Mouse (Mus musculus) adrenal gland (tissue): ENCODE results near the gene Sec22a.

Experiments
- intact Hi-C: fragments of 180-260 bp; cut with DNase I; formaldehyde crosslinking; loops from one replicate; pipeline ENCODE4 v1.15.1; 2025
- long read RNA-seq, 2 experiments: library from polyadenylated mRNA; unstranded; transcript quantifications; one replicate each; pipeline ENCODE4 v2.0.0; 2020; ENCODE audit warnings: borderline replicate concordance in 1 of 2; ENCODE audit not compliant: insufficient replicate concordance in 1 of 2

Gene Sec22a
- long read RNA-seq, experiment 1, transcript Sec22a-201 (7 exons, 3,992 nt), result major isoform, 34 of 43 reads
- long read RNA-seq, experiment 1, partial matches to known transcripts, result 3 of 43 reads
- long read RNA-seq, experiment 1, other reads (novel, unspliced or antisense), result 5 of 43 reads
- long read RNA-seq, experiment 2, transcript Sec22a-201 (7 exons, 3,992 nt), result major isoform, 32 of 41 reads
- long read RNA-seq, experiment 2, partial matches to known transcripts, result 2 of 41 reads
- long read RNA-seq, experiment 2, other reads (novel, unspliced or antisense), result 5 of 41 reads

DNA sequence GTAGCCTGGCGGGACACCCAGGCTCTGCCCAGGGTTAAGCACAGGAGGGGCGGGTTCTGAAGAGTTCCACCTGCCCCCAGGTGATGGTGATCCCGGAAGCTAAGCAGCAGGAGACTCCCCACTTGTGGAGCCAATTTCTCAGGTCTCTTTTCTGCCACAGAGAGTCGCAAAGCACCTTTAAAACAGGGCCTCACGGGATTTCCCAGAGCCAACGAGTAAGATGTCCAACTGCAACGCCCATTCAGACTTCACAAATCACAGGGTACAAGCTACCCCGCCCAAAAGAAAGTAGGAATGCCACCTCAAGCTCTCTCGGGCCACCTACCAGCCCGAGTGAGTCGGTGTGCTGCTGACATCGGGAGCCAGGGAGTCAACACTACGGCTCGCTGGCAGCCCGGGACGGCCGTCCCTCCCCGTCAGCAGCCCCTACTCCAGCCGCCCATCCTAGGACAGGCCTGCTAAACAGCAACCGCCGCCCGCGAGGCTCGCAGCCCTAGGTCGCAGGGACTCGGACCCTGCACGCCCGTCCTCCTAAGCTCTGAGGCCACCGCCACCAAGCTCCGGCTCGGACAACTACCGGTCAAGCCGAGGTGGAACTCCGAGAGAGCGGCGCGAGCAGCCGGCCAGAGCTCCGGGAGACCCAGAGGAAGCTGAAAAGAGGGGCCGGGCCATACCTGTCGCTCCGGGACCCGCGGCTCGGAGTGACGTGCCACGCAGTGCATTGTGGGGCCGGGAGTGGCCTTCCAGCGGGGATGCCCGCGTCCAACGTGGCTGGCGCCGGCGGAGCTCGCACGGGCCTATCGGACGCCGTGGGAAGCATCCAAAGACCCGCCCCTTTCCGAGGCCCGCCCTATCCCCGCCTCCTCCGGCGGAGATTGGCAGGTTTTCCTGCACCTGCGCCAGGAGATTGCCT is at the start of gene Sec22a:
Gene Sec22a, minus strand, starts transcription at position 769 of the 913 bp plus-strand sequence.
- intact Hi-C loops, result no loop called here

DNA sequence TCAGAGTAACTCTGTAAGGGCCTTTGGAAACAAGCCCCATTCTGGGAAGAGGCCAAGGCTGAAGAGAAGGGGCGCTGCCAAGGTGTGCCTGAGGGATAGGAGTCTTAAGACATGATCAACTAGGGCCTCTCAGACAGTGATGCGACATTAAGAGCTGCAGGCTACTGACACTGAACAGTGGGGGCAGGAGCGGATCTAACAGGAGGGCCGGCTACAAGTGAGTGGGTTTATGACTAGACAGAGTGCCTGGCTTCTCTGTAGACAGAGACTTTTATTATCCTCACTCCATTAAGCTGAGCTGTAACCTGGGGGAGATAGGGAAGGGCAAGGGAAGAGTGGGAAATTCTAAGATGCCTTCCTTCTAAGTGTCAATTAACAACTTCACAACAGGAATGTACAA is 43.0 kb upstream of the Sec22a start:
- intact Hi-C loops, result no loop called here

DNA sequence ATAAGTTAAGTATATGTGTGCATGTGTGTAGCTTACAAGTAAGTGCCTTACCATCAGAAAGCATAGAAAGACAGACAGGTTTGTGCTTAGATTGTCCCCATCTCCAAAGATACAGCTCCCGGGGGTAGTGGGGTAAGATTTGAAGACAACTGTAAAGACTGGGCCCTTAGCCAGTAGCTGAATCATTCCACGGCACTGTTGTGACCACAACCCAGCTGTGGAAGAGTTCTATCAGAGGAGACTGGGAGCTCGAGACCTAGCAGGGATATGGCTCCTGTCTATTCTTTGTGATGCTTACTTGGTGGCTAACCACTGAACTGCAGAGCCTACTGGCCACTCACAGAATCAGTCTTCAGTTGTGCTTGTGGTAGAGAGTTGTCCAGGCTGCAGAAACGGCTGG is 42.4 kb upstream of the Sec22a start:
- intact Hi-C loops, result no loop called here

DNA sequence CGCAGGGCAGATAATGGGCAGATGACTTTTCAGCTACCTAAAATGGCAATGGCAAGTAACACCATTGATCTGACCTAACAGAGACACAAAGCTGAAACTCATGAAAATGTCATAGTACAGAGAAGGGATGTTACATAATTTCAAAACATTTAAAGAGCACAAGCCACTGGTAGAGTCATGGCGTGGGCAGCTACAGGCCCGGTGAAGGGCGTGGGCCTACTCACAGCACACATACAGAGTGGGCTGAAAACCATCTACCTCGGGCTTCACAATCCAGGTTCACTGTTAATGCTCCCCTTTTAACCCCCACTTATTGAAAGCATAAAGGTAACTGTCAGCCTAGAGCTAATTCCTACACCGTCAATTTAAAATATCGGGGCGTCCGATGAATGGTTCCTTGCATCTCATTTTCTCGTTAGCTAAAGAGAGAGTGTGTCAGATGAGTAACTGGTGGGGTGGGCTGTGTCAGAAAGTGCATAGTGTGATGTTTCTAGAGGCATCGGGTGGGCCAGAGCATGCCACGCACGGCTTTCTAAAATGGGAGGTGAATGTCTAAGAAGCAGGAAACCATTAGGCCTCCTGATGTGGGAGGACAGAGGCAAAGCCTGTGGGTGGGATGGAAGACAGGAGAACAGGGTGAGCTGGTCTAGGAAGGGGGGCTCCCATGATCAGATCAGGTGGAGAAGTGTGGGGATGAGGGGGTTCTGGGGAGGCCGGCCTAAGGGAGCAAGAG is 41.8 kb upstream of the Sec22a start:
- intact Hi-C loops, result no loop called here

DNA sequence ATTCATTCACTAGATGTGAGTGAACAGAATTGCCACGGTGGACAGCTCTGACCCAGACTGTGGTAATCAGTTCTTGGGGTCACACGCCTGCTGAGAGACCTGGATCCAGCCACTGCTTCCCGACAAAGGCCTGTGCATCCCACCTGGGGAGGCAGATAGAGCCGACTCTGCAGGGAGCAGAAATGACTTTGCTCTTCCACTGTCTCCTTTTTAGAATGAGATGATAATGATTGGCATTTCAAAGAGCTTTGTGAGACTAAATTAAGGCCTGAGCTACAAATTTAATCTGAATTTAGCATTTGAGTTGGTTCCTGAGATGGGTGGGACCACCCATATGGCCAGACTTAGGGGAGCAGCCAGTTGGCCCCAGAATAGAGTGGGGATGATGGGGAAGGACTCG is 41.1 kb upstream of the Sec22a start:
- intact Hi-C loops, result no loop called here

DNA sequence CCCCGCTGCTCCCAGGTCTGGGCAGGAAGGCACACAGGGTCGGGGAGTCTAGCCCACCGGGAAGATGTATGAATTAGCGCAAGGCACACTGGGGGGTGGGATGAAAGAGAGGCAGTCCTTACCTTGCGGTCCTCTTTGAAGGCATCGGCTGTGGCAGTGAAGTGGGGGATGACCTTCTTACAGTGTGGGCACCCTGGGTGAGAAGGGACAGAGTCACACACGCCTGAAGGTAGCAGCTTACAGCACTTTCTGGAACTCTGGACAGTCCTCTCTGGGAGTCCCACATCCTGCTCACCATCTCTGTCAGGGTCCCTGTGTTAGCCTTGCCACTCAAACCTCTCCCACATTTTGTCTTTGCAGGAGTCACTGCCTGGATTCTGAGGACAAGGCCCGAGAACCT is 40.2 kb upstream of the Sec22a start:
- intact Hi-C loops, result no loop called here

DNA sequence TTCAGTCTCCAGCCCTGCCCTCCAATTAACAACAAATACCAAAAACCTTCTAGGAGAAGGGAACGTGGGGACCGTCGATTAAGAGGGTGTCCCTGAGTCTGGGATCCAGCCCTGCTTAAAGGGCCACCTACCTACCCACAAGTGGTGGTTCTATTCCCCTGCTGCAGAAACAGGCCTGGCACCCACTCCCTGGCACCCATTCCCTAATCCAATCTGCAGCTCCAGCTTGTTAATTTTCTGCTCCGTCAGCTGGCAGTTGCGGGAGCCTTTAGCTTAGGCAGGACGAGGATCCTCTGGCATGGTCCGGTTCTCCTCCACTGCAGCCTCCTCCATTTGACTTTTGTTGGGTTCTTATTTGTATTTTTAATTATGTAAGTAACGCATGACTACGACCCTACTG is 39.6 kb upstream of the Sec22a start:
- intact Hi-C loops, result no loop called here

DNA sequence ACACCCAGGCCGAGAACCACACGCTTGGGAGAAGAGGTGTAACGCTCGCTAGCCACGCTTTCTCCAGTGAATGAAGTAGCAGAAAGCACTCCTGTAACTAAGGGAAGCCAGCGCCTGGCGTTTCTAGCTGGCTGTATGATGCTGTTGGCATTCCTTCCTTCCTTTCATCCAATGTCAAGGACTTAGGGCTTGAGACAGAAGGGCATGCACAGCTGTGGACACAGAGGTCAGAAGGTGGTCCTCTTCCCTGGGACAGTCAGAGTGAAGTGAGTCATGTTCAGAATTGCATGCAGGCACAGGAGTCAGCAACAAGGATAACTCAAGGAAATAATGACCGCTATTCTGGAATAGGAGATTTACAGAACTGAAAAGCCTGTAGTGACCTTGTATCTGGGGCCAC is 29.1 kb upstream of the Sec22a start:
- intact Hi-C loops, result no loop called here

DNA sequence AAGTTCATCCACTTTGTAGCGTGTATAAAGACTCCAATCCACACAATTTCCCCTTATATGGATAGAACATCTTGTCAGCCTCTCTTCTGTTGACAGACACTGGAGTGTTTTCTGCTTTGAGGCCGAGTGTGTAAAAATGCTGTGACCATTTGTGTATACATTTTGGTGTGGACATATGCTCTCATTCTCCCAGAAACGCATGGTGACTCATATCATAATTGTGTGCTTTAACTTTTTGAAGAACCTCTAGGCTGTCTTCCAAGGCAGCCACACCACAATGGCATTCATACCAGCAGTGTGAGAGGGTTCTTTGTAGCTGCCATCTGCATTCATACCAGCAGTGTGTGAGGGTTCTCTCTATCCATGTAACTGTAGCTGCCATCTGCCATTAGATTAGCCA is 21.9 kb upstream of the Sec22a start:
- intact Hi-C loops, result no loop called here

DNA sequence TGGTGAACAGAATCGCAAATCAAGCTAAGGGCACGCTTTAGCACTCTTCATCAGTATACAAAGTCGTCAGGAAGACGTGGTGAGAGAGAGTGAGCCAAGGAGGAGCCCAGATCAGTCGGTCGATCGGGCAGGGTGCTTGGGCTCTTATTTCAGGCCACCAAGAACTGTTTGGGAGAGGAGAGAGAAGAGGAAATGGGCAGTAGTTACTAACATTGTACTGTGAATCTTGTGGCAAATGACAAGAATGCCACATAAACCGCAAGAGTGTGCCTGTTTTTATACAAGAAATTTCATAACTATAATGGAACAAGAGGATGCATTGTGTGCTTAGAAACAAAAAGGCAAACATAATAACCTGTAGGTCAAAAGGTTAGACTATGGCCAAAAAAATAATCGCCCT is 16.3 kb upstream of the Sec22a start:
- intact Hi-C loops, result no loop called here

DNA sequence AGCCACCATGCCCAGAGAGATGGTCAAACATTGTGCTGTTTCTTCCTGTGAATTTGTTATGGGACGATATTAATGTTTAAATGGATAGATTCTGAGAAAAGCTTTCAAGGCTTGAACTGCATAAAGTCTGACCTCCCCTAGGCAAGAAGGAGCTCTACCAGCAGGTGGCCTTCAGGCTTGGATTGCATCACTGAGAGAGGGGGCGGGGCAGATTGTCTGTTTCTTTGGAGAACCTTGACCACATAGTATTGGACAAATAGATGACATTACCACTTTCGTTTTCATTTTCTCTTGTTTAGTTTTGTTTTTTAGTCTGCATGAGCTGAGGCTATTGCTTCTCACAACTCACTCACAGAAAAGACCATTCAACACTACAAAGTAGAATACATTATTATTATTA is 15.6 kb upstream of the Sec22a start:
- intact Hi-C loops, result no loop called here

DNA sequence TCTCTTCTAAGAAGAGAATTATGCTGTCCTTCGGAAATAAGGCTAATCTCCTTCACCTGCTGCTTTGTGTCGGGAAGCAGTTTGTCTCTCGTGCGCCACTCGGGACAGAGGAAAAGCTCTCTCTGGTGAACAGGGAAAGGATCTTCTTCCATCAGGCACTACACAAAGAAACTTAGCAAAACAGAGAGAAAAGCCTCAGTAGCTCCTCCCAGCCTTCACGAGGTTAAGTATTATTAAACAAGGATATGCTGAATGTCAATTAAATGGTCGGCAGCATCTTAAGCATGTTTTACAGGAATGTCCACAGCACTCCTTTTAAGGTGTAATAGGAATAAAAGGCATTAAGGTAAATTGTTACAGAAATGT is 328 bp upstream of the Sec22a start:
- intact Hi-C loops, result no loop called here

DNA sequence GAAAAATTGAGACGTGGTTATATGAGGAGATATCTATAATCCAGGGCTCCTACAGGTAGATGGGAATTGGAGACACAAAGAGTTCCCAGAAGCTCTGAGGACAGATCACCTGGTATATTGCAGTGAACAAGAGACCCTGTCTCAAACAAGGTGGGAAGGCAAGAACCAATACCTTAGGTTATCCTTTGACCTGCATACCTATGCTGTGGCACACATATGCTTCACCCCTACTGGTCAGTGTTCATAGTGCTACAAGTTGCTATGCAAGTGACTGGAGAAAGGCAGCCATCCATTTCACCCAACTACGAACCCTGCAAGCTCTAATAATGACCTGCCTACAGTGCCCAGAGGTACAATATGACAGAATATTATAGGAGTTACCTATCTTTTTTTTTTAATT is 1.5 kb downstream of the Sec22a start:
- intact Hi-C loops, result no loop called here

DNA sequence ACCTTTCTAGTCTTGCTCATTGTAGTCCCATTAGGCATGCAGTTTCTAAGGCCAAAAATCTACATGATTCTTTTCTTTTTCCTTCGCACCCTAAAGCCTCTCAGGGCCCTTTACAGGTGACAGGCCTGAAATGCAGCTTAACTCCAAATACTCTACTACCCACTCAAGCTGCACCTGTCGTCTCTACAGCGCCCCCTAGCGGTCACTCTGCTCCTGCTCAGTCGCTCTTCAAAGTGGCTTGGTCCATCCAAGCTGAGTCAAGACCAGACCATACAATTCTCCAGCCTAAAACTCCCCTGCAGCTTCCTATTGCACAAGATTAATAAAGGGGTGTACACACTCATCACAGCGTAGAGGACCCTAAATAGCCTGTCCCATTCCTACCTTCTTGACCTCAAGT is 3.1 kb downstream of the Sec22a start:
- intact Hi-C loops, result no loop called here

DNA sequence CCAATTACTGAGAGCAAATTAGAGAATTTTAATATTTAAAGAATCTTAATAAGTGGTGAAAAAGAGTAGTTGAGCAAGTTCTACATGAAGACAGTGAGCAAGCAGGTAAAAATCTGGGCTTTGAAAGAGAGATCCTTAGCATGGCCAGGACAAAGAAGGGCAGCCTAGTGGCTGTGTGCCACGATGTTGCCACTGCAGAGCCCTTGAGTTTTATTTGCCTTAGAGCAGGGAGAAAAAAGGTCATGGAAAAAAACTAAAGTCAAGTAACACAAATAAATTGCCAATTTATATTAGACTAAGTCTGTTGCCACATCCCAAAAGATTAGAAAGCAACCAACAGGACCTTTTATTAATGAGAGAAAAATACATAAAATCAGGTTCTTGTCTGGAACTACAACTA is 6.3 kb downstream of the Sec22a start:
- intact Hi-C loops, result no loop called here

DNA sequence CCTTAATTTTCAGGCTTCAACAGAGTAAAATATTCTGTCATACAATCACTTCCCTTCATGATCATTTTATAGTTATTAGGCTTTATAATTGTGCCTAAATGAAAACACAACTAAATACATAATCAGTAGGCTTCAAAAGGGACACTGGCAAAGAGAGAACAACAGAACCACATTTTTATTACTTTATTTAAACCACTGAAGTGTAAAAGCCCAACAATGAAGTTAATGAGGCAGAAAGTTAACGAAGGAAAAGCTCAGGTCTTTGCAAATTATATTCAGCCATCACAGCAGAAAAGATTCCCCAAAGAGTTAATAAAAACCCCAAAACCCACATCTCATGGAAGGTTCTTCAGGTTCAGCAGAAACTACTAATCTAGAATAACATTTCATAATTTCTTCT is 33.3 kb downstream of the Sec22a start:
- intact Hi-C loops, result no loop called here

DNA sequence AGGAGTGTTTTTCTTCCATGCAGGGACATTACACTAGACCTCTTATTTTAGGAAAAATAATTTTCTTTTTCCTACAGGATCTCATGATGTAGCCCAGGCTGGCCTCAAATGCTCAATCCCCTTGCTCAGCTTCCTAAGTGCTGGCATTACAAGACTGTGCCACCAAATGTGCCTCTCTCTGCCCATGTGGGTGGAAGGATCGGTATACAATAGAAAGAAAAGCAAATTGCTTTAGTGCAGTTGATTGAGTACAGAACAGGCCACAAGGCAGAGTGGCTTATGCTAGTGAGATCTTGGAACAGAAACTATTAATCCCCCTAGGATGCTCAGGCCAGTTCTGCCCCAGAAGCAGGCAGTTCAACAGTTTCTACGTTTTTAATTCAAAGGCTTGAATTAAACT is 43.9 kb downstream of the Sec22a start:
- intact Hi-C loops, result loop anchor here (5.0 to 10.0 kb wide), 4 partner anchors 225 to 495 kb away; partner anchors contain the start of gene Sema5b

DNA sequence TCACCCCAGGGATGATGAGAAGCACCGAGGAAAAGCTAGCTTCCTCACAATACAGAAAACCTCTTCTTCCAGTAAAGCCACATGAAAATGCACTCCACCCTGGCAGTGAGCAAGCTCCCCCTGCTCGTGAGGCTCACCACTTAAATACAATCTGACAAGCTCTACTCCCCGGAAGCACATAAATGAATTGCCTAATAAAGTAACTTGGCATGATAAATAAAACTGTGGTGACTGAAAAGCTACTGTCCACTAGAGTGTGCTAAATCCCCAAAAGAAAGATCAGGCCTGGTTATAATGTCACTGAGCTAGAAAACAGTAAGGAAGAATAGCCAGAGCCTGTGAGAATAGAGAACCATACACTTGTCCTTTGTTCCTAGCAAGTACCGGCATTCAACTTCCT is 44.4 kb downstream of the Sec22a start:
- intact Hi-C loops, result loop anchor here (5.0 to 10.0 kb wide), 4 partner anchors 225 to 495 kb away; partner anchors contain the start of gene Sema5b

DNA sequence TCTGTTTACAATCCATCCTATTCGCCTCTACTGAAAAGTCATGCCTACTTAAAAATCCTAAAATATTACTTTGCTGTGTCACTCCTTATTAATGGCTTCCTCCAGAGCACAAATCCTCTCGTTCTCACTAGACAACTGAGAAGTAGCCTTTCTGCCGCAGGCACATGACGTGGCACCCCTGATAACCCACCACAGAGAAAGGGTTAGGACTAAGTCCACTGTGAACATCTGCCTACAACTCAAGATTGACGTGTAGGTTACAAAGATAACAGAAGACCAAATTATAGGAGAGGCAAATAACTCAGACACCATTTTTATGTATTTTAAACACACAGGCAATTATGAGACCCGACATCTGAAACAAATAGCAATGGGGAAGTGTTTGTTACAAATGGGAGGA is 45.3 kb downstream of the Sec22a start:
- intact Hi-C loops, result loop anchor here (5.0 to 10.0 kb wide), 4 partner anchors 226 to 496 kb away; partner anchors contain the start of gene Sema5b

DNA sequence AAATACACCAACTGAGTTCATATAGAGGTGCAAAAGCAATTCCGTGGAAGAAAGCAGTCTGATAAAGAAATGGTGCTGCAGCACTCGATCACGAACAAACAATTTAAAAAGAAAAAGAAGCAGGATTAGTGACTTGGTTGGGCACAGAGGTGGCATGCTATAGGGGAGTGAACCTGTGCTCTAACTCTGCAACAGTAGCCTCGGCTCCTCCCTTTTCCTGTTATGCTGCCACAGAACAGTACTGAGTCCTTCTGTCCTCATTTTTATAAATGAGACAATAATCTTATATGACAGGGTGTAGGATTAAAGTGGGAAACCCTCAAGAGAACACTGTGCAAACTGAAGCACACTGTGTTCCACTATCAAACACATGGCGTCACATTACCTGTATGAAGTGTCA is 46.3 kb downstream of the Sec22a start:
- intact Hi-C loops, result loop anchor here (5.0 to 10.0 kb wide), 4 partner anchors 227 to 497 kb away; partner anchors contain the start of gene Sema5b

DNA sequence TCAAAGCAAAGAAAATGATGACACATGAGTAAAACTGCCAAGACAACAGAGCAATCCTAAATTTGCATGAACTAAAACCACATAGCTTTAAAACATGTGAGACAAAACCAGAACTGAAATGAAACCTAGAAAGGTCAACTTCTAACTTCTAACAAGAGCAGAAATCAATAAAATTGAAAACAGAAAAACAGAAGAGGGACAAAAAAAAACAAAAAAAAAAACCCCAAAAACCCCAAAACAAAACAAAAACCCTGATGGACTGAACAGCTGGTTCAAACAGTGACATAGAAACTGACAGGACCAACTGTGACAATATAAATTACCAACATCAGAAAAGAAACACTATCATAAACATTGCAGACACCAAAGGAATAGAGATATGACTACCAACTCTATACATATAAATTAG is 46.9 kb downstream of the Sec22a start:
- intact Hi-C loops, result loop anchor here (5.0 to 10.0 kb wide), 4 partner anchors 228 to 498 kb away; partner anchors contain the start of gene Sema5b

DNA sequence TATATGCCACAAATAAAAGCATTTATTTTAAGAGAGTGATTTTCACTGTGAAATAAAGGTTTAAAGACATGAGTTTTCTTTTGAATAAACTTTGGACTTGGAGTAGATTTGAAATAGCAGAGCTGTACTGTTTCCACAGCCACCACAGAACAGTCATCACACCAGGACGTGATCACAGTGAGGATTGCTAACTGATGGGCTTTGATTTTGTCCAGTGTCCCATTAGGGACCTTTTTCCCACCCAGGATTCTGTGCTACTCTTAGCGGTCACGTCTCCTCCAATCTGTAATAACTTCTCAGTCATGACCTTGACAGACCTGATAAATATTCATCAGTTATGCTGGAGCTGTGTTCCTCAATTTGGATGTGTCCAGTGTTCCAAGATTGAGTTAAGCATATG is 48.2 kb downstream of the Sec22a start:
- intact Hi-C loops, result loop anchor here (5.0 to 10.0 kb wide), 4 partner anchors 229 to 499 kb away; partner anchors contain the start of gene Sema5b
